Mouse (Mus musculus): ENCODE measurements around the gene Stk35. TPM values are rescaled to one million over a fixed set of nuclear protein-coding genes. Genes with fewer than 3 reads are reported as not detected.

The Stk35 gene
- polyA plus RNA-seq, 1 experiment: 25.0 TPM

GRCm38 (mm10) chr2:129824254-129824653 is 23.9 kb downstream of the Stk35 start:
- DNase-seq: no peak
- no peak for TF ChIP-seq CTCF (IDR thresholded peaks at IDR 0.05; ENCODE audit: borderline replicate concordance, control insufficient read depth, extremely low read depth, insufficient read depth, low read length, poor library complexity)
- no peak for TF ChIP-seq POLR2A (IDR thresholded peaks at IDR 0.05; ENCODE audit: control insufficient read depth, extremely low read depth, insufficient read depth, low read length, poor library complexity)
- H3K4me3 ChIP-seq (ENCODE audit: control insufficient read depth, insufficient read depth, low read length): no peak overlapping the region
- 0 out of 2 replicates have a peak, but pooled peaks cover 2% of the 10 kb centered on the region for H3K4me1 ChIP-seq (replicated peaks; ENCODE audit: control insufficient read depth, insufficient read depth, low read length)
- H3K27me3 ChIP-seq (ENCODE audit: control insufficient read depth, insufficient read depth, low read length): no peaks in the 10 kb centered on the region
- H3K36me3 ChIP-seq (ENCODE audit: control insufficient read depth, insufficient read depth, low read length): no peaks in the 10 kb centered on the region; the same call in none of the 2 replicates
- H3K27ac ChIP-seq (ENCODE audit: control insufficient read depth, insufficient read depth, low read length): no peak overlapping the region
- 96% methylated on average over 6 of the region's 6 CpGs for WGBS

GRCm38 (mm10) chr2:129826141-129826540 is 25.8 kb downstream of the Stk35 start:
- no peaks in the 10 kb centered on the region; the same call in none of the 2 replicates for H3K36me3 ChIP-seq (ENCODE audit: control insufficient read depth, insufficient read depth, low read length)
- WGBS: 92% methylated on average over 3 of the region's 3 CpGs

GRCm38 (mm10) chr2:129832993-129833392 is 32.7 kb downstream of the Stk35 start:
- no peak for TF ChIP-seq POLR2A (IDR thresholded peaks at IDR 0.05; ENCODE audit: control insufficient read depth, extremely low read depth, insufficient read depth, low read length, poor library complexity)
- no peak overlapping the region for H3K27ac ChIP-seq (ENCODE audit: control insufficient read depth, insufficient read depth, low read length)
- H3K4me1 ChIP-seq (replicated peaks; ENCODE audit: control insufficient read depth, insufficient read depth, low read length): no peaks in the 10 kb centered on the region
- 92% methylated on average over 4 of the region's 4 CpGs for WGBS
- no peaks in the 10 kb centered on the region for H3K27me3 ChIP-seq (ENCODE audit: control insufficient read depth, insufficient read depth, low read length)
- no peaks in the 10 kb centered on the region; the same call in none of the 2 replicates for H3K36me3 ChIP-seq (ENCODE audit: control insufficient read depth, insufficient read depth, low read length)
- H3K4me3 ChIP-seq (ENCODE audit: control insufficient read depth, insufficient read depth, low read length): no peak overlapping the region
- DNase-seq: no peak

More at GRCm38 (mm10) chr2:129826141-129826540, 25.8 kb downstream of the Stk35 start:
- H3K27ac ChIP-seq (ENCODE audit: control insufficient read depth, insufficient read depth, low read length): no peak overlapping the region
- DNase-seq: no peak
- no peak overlapping the region for H3K4me3 ChIP-seq (ENCODE audit: control insufficient read depth, insufficient read depth, low read length)
- no peaks in the 10 kb centered on the region for H3K27me3 ChIP-seq (ENCODE audit: control insufficient read depth, insufficient read depth, low read length)
- no peaks in the 10 kb centered on the region for H3K4me1 ChIP-seq (replicated peaks; ENCODE audit: control insufficient read depth, insufficient read depth, low read length)
- TF ChIP-seq CTCF (IDR thresholded peaks at IDR 0.05; ENCODE audit: borderline replicate concordance, control insufficient read depth, extremely low read depth, insufficient read depth, low read length, poor library complexity) (no peak), POLR2A (IDR thresholded peaks at IDR 0.05; ENCODE audit: control insufficient read depth, extremely low read depth, insufficient read depth, low read length, poor library complexity) (no peak)

GRCm38 (mm10) chr2:129834221-129834620 is 33.9 kb downstream of the Stk35 start:
- no peak overlapping the region for H3K4me3 ChIP-seq (ENCODE audit: control insufficient read depth, insufficient read depth, low read length)
- TF ChIP-seq CTCF (IDR thresholded peaks at IDR 0.05; ENCODE audit: borderline replicate concordance, control insufficient read depth, extremely low read depth, insufficient read depth, low read length, poor library complexity): no peak
- TF ChIP-seq POLR2A (IDR thresholded peaks at IDR 0.05; ENCODE audit: control insufficient read depth, extremely low read depth, insufficient read depth, low read length, poor library complexity): no peak
- 65% methylated on average over 1 of the region's 1 CpGs for WGBS
- DNase-seq: no peak
- H3K36me3 ChIP-seq (ENCODE audit: control insufficient read depth, insufficient read depth, low read length): no peaks in the 10 kb centered on the region; the same call in none of the 2 replicates
- no peaks in the 10 kb centered on the region for H3K27me3 ChIP-seq (ENCODE audit: control insufficient read depth, insufficient read depth, low read length)
- no peak overlapping the region for H3K27ac ChIP-seq (ENCODE audit: control insufficient read depth, insufficient read depth, low read length)
- H3K4me1 ChIP-seq (replicated peaks; ENCODE audit: control insufficient read depth, insufficient read depth, low read length): no peaks in the 10 kb centered on the region

DNA sequence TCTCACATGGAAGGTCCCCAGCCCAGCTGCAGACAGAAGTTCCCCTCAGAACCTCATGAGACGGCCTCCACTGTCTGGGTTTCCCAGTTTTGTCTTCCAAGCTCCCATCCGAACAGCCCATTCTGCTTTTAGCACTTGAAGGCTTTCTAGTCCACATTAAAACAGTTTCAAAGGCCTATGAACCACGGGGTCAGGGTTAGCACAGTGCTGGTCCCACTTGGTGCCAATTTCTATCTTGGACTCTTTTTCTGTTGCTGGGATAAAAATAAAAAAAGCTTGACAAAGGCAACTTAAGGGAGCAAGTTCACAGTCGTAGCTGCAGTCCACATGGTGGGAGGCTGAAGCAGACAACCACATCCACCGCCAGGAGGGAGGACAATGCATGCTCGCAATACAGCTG is 34.6 kb downstream of the Stk35 start:
- Histone ChIP-seq H3K36me3 (ENCODE audit: control insufficient read depth, insufficient read depth, low read length) (no peaks in the 10 kb centered on the region; the same call in 1 of the 2 replicates), H3K4me3 (ENCODE audit: control insufficient read depth, insufficient read depth, low read length) (no peak overlapping the region), H3K27ac (ENCODE audit: control insufficient read depth, insufficient read depth, low read length) (no peak overlapping the region), H3K4me1 (replicated peaks; ENCODE audit: control insufficient read depth, insufficient read depth, low read length) (no peaks in the 10 kb centered on the region), H3K27me3 (ENCODE audit: control insufficient read depth, insufficient read depth, low read length) (no peaks in the 10 kb centered on the region)
- 89% methylated on average over 6 of the region's 6 CpGs for WGBS
- TF ChIP-seq CTCF (IDR thresholded peaks at IDR 0.05; ENCODE audit: borderline replicate concordance, control insufficient read depth, extremely low read depth, insufficient read depth, low read length, poor library complexity): no peak
- TF ChIP-seq POLR2A (IDR thresholded peaks at IDR 0.05; ENCODE audit: control insufficient read depth, extremely low read depth, insufficient read depth, low read length, poor library complexity): no peak
- no peak for DNase-seq

DNA sequence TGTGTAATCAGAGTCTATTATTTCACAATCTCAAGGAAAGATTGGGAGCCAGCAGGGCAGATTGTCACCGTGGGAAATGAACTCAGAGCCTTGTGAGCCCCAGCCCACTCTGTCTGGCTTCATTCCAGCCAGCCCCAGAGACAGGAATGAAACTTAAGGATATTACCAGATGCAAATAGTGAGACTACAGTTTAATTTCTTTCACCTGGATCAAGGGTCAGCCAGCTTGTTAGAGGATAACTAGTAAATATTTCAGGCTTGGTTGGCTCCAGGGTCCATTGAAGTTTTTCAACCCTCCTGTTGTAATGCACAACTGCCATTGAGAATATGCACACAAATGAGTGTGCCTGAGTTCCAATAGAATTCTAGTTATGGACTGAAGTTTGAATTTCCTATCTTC is 36.6 kb downstream of the Stk35 start:
- no peaks in the 10 kb centered on the region for H3K4me1 ChIP-seq (replicated peaks; ENCODE audit: control insufficient read depth, insufficient read depth, low read length)
- TF ChIP-seq POLR2A (IDR thresholded peaks at IDR 0.05; ENCODE audit: control insufficient read depth, extremely low read depth, insufficient read depth, low read length, poor library complexity): no peak
- WGBS: 68% methylated on average over 1 of the region's 1 CpGs

DNA sequence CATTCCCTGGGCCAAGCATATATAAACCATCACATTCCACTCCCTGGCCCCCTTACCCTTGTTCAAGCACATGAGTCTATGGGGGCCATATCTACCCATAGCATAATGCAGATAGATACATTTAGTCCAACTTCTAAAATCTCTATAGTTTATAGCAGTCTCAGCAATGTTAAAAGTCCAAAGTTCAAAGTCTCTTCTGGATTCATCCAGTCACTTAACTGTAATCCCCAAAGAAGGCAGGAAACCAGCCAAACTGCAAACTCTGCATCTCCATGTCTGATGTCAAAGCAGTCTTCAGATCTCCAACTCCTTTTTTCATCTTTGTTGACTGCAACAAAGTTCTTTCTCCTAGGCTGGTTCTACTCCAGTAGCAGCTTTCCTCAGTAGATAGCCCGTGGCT is 38.0 kb downstream of the Stk35 start:
- WGBS: 96% methylated on average over 1 of the region's 1 CpGs
- H3K36me3 ChIP-seq (ENCODE audit: control insufficient read depth, insufficient read depth, low read length): no peaks in the 10 kb centered on the region
- H3K27ac ChIP-seq (ENCODE audit: control insufficient read depth, insufficient read depth, low read length): no peak overlapping the region
- no peak overlapping the region for H3K4me3 ChIP-seq (ENCODE audit: control insufficient read depth, insufficient read depth, low read length)
- H3K4me1 ChIP-seq (replicated peaks; ENCODE audit: control insufficient read depth, insufficient read depth, low read length): no peaks in the 10 kb centered on the region
- TF ChIP-seq CTCF (IDR thresholded peaks at IDR 0.05; ENCODE audit: borderline replicate concordance, control insufficient read depth, extremely low read depth, insufficient read depth, low read length, poor library complexity) (no peak), POLR2A (IDR thresholded peaks at IDR 0.05; ENCODE audit: control insufficient read depth, extremely low read depth, insufficient read depth, low read length, poor library complexity) (no peak)
- H3K27me3 ChIP-seq (ENCODE audit: control insufficient read depth, insufficient read depth, low read length): no peaks in the 10 kb centered on the region
- no peak for DNase-seq

More for the DNA sequence above, 36.6 kb downstream of the Stk35 start:
- Histone ChIP-seq H3K27ac (ENCODE audit: control insufficient read depth, insufficient read depth, low read length) (no peak overlapping the region), H3K4me3 (ENCODE audit: control insufficient read depth, insufficient read depth, low read length) (no peak overlapping the region), H3K36me3 (ENCODE audit: control insufficient read depth, insufficient read depth, low read length) (no peaks in the 10 kb centered on the region), H3K27me3 (ENCODE audit: control insufficient read depth, insufficient read depth, low read length) (no peaks in the 10 kb centered on the region)
- no peak for DNase-seq

Measured in thymus, adult 2 months (tissue).